Mouse (Mus musculus): Measurements from ENCODE around the gene Gm20431.

DNA sequence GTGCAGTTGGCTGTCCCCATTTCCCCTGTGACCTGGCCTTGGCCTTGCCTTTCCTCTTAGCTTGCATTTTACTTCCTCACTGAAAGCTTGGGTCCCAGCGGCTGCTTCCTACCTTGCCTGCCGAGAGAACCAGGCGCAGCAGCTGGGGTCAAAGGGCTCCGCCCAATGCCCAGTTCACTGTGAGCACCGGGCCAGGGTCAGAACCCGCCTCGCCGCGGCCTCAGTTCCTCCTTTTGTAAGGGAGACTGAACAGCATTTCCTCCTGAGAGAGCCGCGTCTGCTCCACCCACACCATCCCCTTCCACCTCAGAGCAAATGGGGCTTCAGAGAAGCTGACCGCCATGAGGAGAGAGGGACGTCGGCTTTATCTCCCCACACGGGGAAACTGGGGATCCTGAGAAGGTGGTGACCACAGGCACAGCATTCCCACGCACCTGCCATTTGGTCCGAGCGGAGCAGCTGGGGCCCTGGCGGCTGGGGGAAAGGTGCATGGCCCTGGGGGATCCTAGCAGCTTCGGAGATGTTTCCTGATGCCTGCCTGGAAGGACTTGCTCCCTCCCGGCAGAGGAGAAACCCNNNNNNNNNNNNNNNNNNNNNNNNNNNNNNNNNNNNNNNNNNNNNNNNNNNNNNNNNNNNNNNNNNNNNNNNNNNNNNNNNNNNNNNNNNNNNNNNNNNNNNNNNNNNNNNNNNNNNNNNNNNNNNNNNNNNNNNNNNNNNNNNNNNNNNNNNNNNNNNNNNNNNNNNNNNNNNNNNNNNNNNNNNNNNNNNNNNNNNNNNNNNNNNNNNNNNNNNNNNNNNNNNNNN, 72.3 kb downstream of the Gm20431 start:
- TF ChIP-seq CTCF (IDR thresholded peaks at IDR 0.05; ENCODE audit: insufficient read depth, low read length) (no peak), POLR2A (IDR thresholded peaks at IDR 0.05; ENCODE audit: borderline replicate concordance, extremely low read depth, low read depth, low read length) (peak; percentile 89)

Measured in lung, adult 2 months (tissue).